Mouse (Mus musculus): ENCODE measurements around the gene Metap2. TPM values are rescaled to one million over a fixed set of nuclear protein-coding genes. Genes with fewer than 3 reads are reported as not detected.

Gene Metap2
- polyA plus RNA-seq, 1 experiment = 131 TPM

DNA sequence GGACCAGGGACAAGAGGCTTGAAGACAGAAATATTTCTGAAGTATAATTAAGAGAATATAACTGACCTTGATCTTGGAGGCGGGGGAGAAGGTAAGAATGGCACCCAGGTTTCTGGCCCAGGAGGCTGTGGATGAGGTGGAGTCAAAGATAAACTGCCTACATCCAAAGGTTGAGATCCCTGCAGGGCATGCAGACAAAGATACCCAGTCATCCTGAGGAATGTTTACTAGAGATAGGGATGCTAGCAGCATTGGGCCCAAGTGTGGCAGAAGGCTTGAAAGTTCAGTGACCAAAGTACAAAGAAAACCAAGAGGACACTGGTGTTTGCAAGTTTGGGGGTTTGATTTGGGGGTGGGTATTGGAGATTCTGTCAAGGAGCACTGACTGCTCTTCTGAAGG lies 5.9 kb downstream of the Metap2 start:
- TF ChIP-seq CTCF (IDR thresholded peaks at IDR 0.05; ENCODE audit: low read depth, low read length) (no peak), POLR2A (IDR thresholded peaks at IDR 0.05; ENCODE audit: borderline replicate concordance, low read depth, low read length) (no peak)
- peaks cover 4% of the 10 kb centered on the region; the same call in 1 of the 2 replicates for H3K4me1 ChIP-seq (ENCODE audit: control insufficient read depth, insufficient read depth, low read length)
- H3K4me3 ChIP-seq (ENCODE audit: insufficient read depth, low read length) = no peak overlapping the region
- H3K27ac ChIP-seq (ENCODE audit: insufficient read depth, low read depth, low read length) = no peak overlapping the region

DNA sequence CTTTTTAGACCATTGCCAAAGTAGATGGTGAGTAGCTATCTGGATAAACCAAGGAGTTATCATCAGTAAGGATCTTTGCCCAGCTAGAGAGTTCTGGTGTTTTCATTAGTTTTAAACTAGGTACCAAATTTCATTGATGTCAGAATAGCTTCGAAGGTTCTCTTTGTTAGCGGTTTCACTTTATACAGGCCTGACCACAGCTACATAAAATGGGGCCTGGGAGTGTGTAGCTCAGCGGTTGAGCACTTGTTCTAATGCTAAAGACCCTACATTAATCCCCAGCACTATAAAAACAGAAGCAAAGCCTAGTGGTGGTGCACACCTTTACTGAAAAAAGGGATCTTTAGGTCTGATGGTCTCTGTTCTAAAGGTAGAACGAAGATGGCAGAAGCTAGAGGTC lies 6.3 kb downstream of the Metap2 start:
- Histone ChIP-seq H3K4me3 (ENCODE audit: insufficient read depth, low read length) (no peak overlapping the region), H3K4me1 (ENCODE audit: control insufficient read depth, insufficient read depth, low read length) (peaks cover 4% of the 10 kb centered on the region; the same call in 1 of the 2 replicates), H3K27ac (ENCODE audit: insufficient read depth, low read depth, low read length) (no peak overlapping the region)
- no peak for TF ChIP-seq CTCF (IDR thresholded peaks at IDR 0.05; ENCODE audit: low read depth, low read length)
- no peak for TF ChIP-seq POLR2A (IDR thresholded peaks at IDR 0.05; ENCODE audit: borderline replicate concordance, low read depth, low read length)

DNA sequence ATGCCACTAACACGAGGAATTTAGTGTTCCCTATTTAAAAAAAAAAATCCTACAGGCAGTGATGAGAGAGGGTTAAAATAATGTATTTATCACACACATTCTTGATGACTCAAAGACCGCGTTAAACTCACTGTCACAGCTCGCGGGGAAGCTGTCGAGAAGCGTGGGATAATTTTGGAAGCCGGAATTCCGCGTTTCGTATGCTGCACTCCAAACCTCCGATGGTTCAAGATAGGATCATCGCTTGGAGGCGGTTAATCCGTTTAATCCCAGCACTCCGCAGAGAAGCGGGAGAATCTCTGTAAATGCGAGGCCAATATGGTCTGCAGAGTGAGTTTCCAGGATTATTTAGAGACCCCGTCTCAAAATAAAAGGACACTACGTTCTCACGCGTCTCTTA lies 6.9 kb downstream of the Metap2 start:
- Histone ChIP-seq H3K4me1 (ENCODE audit: control insufficient read depth, insufficient read depth, low read length) (peaks cover 4% of the 10 kb centered on the region; the same call in 1 of the 2 replicates), H3K27ac (ENCODE audit: insufficient read depth, low read depth, low read length) (no peak overlapping the region), H3K4me3 (ENCODE audit: insufficient read depth, low read length) (peak overlapping the region; percentile 78)
- no peak for TF ChIP-seq POLR2A (IDR thresholded peaks at IDR 0.05; ENCODE audit: borderline replicate concordance, low read depth, low read length)
- no peak for TF ChIP-seq CTCF (IDR thresholded peaks at IDR 0.05; ENCODE audit: low read depth, low read length)

DNA sequence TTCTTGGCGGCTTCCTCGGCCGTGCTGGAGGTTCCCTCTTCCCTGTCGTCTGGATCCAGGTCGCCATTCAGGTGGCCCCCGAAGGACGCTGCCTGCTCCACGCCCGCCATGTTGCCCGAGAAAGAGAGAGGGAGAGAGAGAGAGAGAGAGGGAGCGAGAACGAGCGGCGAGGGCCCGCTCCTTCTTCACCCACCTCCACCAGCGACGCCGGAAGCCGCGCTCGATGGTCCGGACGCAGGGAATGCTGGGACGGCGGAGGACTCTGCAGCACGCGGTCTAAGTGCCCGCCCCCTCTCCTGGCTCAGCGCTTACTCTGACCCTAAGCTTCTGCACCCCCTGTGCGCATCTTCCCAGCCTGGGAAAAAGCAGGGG lies 7.3 kb downstream of the Metap2 start:
- H3K4me1 ChIP-seq (ENCODE audit: control insufficient read depth, insufficient read depth, low read length) = peaks cover 4% of the 10 kb centered on the region; the same call in 1 of the 2 replicates
- TF ChIP-seq POLR2A (IDR thresholded peaks at IDR 0.05; ENCODE audit: borderline replicate concordance, low read depth, low read length) = no peak
- TF ChIP-seq CTCF (IDR thresholded peaks at IDR 0.05; ENCODE audit: low read depth, low read length) = no peak
- H3K27ac ChIP-seq (ENCODE audit: insufficient read depth, low read depth, low read length) = peak overlapping the region; percentile 65
- peak overlapping the region; percentile 78 for H3K4me3 ChIP-seq (ENCODE audit: insufficient read depth, low read length)

DNA sequence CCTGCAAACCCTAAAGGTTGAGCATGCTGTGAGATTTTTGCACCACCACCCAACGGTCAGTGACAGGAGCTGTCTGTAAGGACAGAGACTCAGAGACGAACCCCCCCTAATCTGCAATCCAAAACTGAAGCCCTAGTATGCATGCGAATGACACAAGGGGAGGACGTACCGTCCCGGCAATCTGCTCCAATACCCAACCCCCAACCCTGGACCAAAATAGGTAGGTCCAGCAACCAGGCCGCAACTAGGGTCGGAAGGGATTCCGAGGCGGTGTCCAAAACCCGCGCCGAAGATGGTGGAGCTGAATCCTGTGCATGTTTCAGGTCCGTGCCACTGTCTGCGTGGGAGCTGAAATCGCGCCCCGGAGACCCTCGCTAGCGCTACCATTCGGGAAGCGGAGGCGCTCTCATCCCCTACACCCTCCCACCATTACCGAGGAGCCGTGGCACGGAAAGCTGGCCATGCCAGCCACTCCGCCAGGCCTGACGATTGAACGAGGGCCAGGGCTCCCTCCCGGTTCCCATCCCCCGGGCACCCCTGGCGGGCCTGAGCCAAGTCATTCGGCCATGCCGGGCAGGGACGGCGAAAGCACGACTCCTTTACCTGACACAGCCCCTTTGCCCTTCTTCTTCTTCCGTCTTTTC lies 7.8 kb downstream of the Metap2 start:
- Histone ChIP-seq H3K27ac (ENCODE audit: insufficient read depth, low read depth, low read length) (peak overlapping the region; percentile 65), H3K4me1 (ENCODE audit: control insufficient read depth, insufficient read depth, low read length) (peaks cover 5% of the 10 kb centered on the region), H3K4me3 (ENCODE audit: insufficient read depth, low read length) (peak overlapping the region; percentile 78)
- TF ChIP-seq POLR2A (IDR thresholded peaks at IDR 0.05; ENCODE audit: borderline replicate concordance, low read depth, low read length) (no peak), CTCF (IDR thresholded peaks at IDR 0.05; ENCODE audit: low read depth, low read length) (no peak)

DNA sequence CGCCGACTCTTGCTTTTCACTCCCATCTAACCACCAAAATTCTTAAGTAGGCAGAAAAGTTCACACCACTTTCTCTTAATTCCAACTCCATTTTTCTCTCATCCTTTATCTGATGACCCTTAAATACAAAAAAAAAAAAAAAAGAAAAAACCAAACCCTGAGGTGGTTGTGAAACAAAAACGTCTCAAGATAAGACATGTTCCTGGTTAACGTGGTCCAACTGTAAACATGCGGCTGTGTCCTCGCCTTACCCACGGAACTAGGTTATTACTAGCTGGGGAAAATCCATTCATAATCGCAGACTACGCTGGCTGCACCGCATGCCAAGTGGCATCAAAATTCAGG lies 8.3 kb downstream of the Metap2 start:
- peak overlapping the region; percentile 7; the same call in 1 of the 2 replicates for H3K27ac ChIP-seq (ENCODE audit: insufficient read depth, low read depth, low read length)
- TF ChIP-seq CTCF (IDR thresholded peaks at IDR 0.05; ENCODE audit: low read depth, low read length) = no peak
- TF ChIP-seq POLR2A (IDR thresholded peaks at IDR 0.05; ENCODE audit: borderline replicate concordance, low read depth, low read length) = no peak
- peaks cover 8% of the 10 kb centered on the region for H3K4me1 ChIP-seq (ENCODE audit: control insufficient read depth, insufficient read depth, low read length)
- peak overlapping the region; percentile 78 for H3K4me3 ChIP-seq (ENCODE audit: insufficient read depth, low read length)

DNA sequence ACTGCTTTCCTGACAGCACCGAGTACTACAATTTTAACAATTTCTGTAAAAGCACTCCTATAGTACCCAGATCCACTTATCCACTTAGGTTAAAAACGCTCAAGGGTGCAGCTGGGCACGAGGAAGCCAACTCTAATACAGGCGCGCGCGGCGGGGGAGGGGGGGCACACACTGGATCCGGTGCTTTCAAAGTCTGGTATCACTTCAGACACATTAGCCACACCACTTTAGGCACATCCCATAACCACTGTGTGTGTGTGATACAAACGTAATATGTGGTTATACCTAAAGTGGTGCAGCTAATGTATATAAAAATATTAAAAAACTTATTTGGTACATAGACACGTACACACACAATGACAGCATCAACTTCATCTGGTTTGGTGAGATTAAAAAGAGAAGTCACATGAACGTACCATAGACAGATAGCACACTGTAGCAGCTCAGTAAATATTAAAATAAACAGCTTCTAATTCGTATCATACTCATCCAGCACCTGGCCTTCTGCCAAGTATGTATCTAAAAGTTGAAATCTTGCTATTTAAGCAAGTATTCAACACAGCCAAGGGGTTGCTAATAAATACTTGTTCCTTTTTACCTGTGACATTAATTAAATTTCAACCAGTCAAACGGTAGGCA lies 10.9 kb downstream of the Metap2 start:
- Histone ChIP-seq H3K4me1 (ENCODE audit: control insufficient read depth, insufficient read depth, low read length) (peaks cover 13% of the 10 kb centered on the region), H3K27ac (ENCODE audit: insufficient read depth, low read depth, low read length) (no peak overlapping the region), H3K4me3 (ENCODE audit: insufficient read depth, low read length) (no peak overlapping the region)
- TF ChIP-seq CTCF (IDR thresholded peaks at IDR 0.05; ENCODE audit: low read depth, low read length) (no peak), POLR2A (IDR thresholded peaks at IDR 0.05; ENCODE audit: borderline replicate concordance, low read depth, low read length) (no peak)

DNA sequence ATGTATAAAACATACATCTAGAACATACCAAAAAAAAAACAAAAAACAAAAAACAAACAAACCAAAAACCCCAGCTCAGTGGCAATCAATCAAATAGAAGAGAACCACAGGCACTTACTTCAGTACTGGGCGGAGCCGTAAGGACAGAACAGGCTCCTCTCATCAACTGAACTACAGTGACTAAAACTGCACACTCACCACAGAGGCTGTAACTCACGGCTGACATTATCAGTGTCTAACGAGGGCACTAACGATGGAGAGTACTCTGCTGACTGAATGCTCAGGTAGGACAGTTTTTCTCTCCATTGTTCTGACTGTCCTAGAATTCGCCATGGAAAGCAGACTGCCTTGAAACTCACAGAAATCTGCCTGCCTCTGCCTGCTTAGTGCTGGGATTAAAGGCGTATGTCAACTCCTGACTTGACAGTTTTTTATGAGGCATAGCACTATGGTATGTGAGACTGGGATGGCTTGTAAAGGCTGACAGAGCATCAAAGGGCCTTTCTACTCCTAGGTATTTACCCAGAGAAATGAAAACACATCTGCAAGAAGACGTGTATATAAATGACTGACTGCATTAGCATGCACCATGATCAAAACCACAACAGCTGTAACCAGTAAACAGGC lies 14.0 kb downstream of the Metap2 start:
- no peak overlapping the region for H3K4me3 ChIP-seq (ENCODE audit: insufficient read depth, low read length)
- no peak overlapping the region for H3K27ac ChIP-seq (ENCODE audit: insufficient read depth, low read depth, low read length)
- no peak for TF ChIP-seq CTCF (IDR thresholded peaks at IDR 0.05; ENCODE audit: low read depth, low read length)
- no peak for TF ChIP-seq POLR2A (IDR thresholded peaks at IDR 0.05; ENCODE audit: borderline replicate concordance, low read depth, low read length)
- peaks cover 9% of the 10 kb centered on the region for H3K4me1 ChIP-seq (ENCODE audit: control insufficient read depth, insufficient read depth, low read length)

DNA sequence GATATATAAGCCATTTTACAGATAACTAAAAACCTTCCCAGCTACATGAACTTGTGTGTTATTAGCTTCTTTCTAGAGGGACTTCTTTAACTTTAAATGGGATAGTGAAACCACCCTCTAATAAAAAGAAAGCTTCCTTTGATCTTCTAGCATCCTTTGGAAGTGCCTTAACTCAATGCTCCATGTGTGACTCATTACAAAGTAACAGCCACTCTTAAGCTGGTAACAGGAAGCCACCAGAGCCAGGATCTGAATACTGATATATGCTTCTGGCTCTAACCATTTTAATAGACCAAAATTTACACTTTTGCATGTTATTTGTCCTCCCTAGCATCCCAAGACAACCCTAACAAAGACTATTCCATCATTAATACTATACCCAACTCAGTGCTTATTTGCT lies 15.0 kb downstream of the Metap2 start:
- no peak overlapping the region for H3K27ac ChIP-seq (ENCODE audit: insufficient read depth, low read depth, low read length)
- no peak overlapping the region for H3K4me3 ChIP-seq (ENCODE audit: insufficient read depth, low read length)
- H3K4me1 ChIP-seq (ENCODE audit: control insufficient read depth, insufficient read depth, low read length) = peaks cover 9% of the 10 kb centered on the region
- TF ChIP-seq CTCF (IDR thresholded peaks at IDR 0.05; ENCODE audit: low read depth, low read length) (no peak), POLR2A (IDR thresholded peaks at IDR 0.05; ENCODE audit: borderline replicate concordance, low read depth, low read length) (no peak)

DNA sequence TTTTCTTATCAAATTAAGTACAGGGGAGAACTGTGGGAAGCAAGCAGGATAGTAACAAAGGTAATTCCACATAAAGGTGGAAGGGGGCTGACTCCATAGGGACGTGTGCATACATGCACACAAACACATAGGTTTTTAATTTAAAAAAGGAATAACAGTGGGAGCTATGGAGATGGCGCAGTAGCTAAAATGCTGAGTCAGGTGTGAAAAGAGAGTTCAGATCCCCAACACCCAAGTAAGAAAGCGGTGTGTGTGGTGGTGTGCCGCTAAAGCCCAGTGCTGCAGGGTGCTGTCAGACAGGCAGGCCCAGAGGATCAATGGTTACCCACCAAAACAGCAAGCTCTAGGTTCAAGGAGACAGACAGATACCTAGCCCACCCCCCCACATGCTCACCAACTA lies 18.2 kb downstream of the Metap2 start:
- Histone ChIP-seq H3K4me1 (ENCODE audit: control insufficient read depth, insufficient read depth, low read length) (peaks cover 5% of the 10 kb centered on the region; the same call in 1 of the 2 replicates), H3K4me3 (ENCODE audit: insufficient read depth, low read length) (no peak overlapping the region), H3K27ac (ENCODE audit: insufficient read depth, low read depth, low read length) (no peak overlapping the region)
- TF ChIP-seq CTCF (IDR thresholded peaks at IDR 0.05; ENCODE audit: low read depth, low read length) = no peak
- TF ChIP-seq POLR2A (IDR thresholded peaks at IDR 0.05; ENCODE audit: borderline replicate concordance, low read depth, low read length) = no peak
